Mouse (Mus musculus) cerebellum, adult 18-20 months (tissue): ENCODE results near the gene Rmdn2.
A peak's percentile ranks its signal among the peaks of the same experiment; 100 is the strongest.

Experiments
- DNase-seq, 2 experiments: peaks; one replicate each; pipeline ENCODE4 v3.0.0; 2021

The Rmdn2 gene

GRCm38 (mm10) chr17:79709718-79710117, 98.1 kb downstream of the Rmdn2 start:
- DNase-seq: no peak

GRCm38 (mm10) chr17:79710246-79710842, 98.7 kb downstream of the Rmdn2 start:
- DNase-seq: no peak

GRCm38 (mm10) chr17:79711944-79712343, 100.3 kb downstream of the Rmdn2 start:
- DNase-seq: no peak

GRCm38 (mm10) chr17:79712536-79712935, 100.9 kb downstream of the Rmdn2 start:
- DNase-seq: no peak

GRCm38 (mm10) chr17:79713276-79713642, 101.6 kb downstream of the Rmdn2 start:
- DNase-seq: peak in 1 of 2 experiments; percentile 17

GRCm38 (mm10) chr17:79713643-79714367, 102.1 kb downstream of the Rmdn2 start:
- DNase-seq: no peak

GRCm38 (mm10) chr17:79714368-79714895, 102.8 kb downstream of the Rmdn2 start:
- DNase-seq: no peak

- no peak for DNase-seq
These were observed 103.4 kb downstream of the Rmdn2 start, which contains the start of gene Cyp1b1 for GRCm38 (mm10) chr17:79714931-79715637. Gene Cyp1b1 (minus strand): TSS chr17:79715061.

GRCm38 (mm10) chr17:79715649-79716143, 104.0 kb downstream of the Rmdn2 start:
- DNase-seq: peak; percentile 73 to 81

- no peak for DNase-seq
These were observed 109.0 kb downstream of the Rmdn2 start for GRCm38 (mm10) chr17:79720681-79721080.

GRCm38 (mm10) chr17:79726613-79727012, 115.0 kb downstream of the Rmdn2 start:
- DNase-seq: no peak

- DNase-seq: no peak
These were observed 116.5 kb downstream of the Rmdn2 start for GRCm38 (mm10) chr17:79728053-79728584.

- no peak for DNase-seq
These were observed 117.2 kb downstream of the Rmdn2 start for GRCm38 (mm10) chr17:79728585-79729503.

GRCm38 (mm10) chr17:79730988-79731387, 119.3 kb downstream of the Rmdn2 start:
- no peak for DNase-seq

GRCm38 (mm10) chr17:79733039-79733438, 121.4 kb downstream of the Rmdn2 start:
- no peak for DNase-seq

GRCm38 (mm10) chr17:79737598-79737997, 125.9 kb downstream of the Rmdn2 start:
- no peak for DNase-seq

GRCm38 (mm10) chr17:79738847-79739498, 127.3 kb downstream of the Rmdn2 start:
- no peak for DNase-seq

GRCm38 (mm10) chr17:79742635-79743034, 131.0 kb downstream of the Rmdn2 start:
- no peak for DNase-seq
